Mouse (Mus musculus): ENCODE results near the gene Glrx5.

- no peak for TF ChIP-seq POU5F1 (IDR thresholded peaks at IDR 0.05; ENCODE audit: borderline replicate concordance, low read length)
- no peak for TF ChIP-seq CTCF (conservative IDR thresholded peaks at IDR 0.05; ENCODE audit: low read length)
- TF ChIP-seq NANOG (IDR thresholded peaks at IDR 0.05; ENCODE audit: borderline replicate concordance, low read length): no peak
Measured at GRCm38 (mm10) chr12:105038211-105038610, 5.7 kb downstream of the Glrx5 start.

All from E14TG2a.4 (cell line).